Mouse (Mus musculus) G1E-ER4 (cell line): Measurements from ENCODE around the gene Ddb2. TPM values are rescaled to one million over a fixed set of nuclear protein-coding genes. Genes with fewer than 3 reads are reported as not detected.
A peak's percentile ranks its signal among the peaks of the same experiment; 100 is the strongest.

Experiments
- GATA1 ChIP-seq: IDR thresholded peaks from one replicate; pipeline ENCODE4 v1.8.0; 2012; ENCODE audit warnings: low read length, inconsistent platforms
- polyA plus RNA-seq: library from polyadenylated mRNA; stranded (reverse); fragments of >175 nt; gene quantifications from 2 replicates; pipeline ENCODE4 v1.2.3, GENCODE M21; 2012

The Ddb2 gene
- polyA plus RNA-seq, 1 experiment, result 0.79 TPM

- TF ChIP-seq GATA1, result no peak
Observed at GRCm38 (mm10) chr2:91179825-91180224, 57.0 kb downstream of the Ddb2 start.

- TF ChIP-seq GATA1, result no peak
Observed at GRCm38 (mm10) chr2:91176234-91176633, 60.5 kb downstream of the Ddb2 start.

GRCm38 (mm10) chr2:91175490-91175889 is 61.3 kb downstream of the Ddb2 start:
- no peak for TF ChIP-seq GATA1

GRCm38 (mm10) chr2:91169587-91170322 is 67.0 kb downstream of the Ddb2 start:
- TF ChIP-seq GATA1, result no peak

GRCm38 (mm10) chr2:91167629-91168028 is 69.2 kb downstream of the Ddb2 start:
- no peak for TF ChIP-seq GATA1

GRCm38 (mm10) chr2:91164991-91165390 is 71.8 kb downstream of the Ddb2 start:
- TF ChIP-seq GATA1, result peak; percentile 68

- TF ChIP-seq GATA1, result no peak
Observed at GRCm38 (mm10) chr2:91163532-91163931, 73.2 kb downstream of the Ddb2 start.

- no peak for TF ChIP-seq GATA1
Observed at GRCm38 (mm10) chr2:91162952-91163351, 73.8 kb downstream of the Ddb2 start.

Other genes starting within 250 kb of the Ddb2 start
- gene Rapsn, start 201.4 kb downstream of the Ddb2 start, polyA plus RNA-seq, result 0.37 and 0.69 TPM in 2 replicates
- gene Psmc3, start 183.0 kb downstream of the Ddb2 start, polyA plus RNA-seq, result 148 and 174 TPM in 2 replicates
- 8.1 and 11.5 TPM in 2 replicates for gene Slc39a13, start 166.6 kb downstream of the Ddb2 start, polyA plus RNA-seq
- gene Spi1, start 154.6 kb downstream of the Ddb2 start, polyA plus RNA-seq, result 33.1 and 50.9 TPM in 2 replicates
- not detected in 2 replicates for gene Mybpc3, start 118.8 kb downstream of the Ddb2 start, polyA plus RNA-seq
- gene Madd, start 53.1 kb downstream of the Ddb2 start, polyA plus RNA-seq, result 11.5 and 12.1 TPM in 2 replicates
- gene Nr1h3, start 34.1 kb downstream of the Ddb2 start, polyA plus RNA-seq, result 0.27 and 0.56 TPM in 2 replicates
- gene Acp2, start 34.1 kb downstream of the Ddb2 start, polyA plus RNA-seq, result 2.7 and 6.7 TPM in 2 replicates
- gene Pacsin3, start 19.0 kb upstream of the Ddb2 start, polyA plus RNA-seq, result 0.45 and 0.52 TPM in 2 replicates
- 54.8 and 58.0 TPM in 2 replicates for gene Arfgap2, start 28.0 kb upstream of the Ddb2 start, polyA plus RNA-seq
- gene 1110051M20Rik, start 207.7 kb upstream of the Ddb2 start, polyA plus RNA-seq, result 0.08 and 0.12 TPM in 2 replicates
- gene Lrp4, start 220.5 kb upstream of the Ddb2 start, polyA plus RNA-seq, result not detected in 2 replicates